Mouse (Mus musculus): Measurements from ENCODE around the gene Hps6. TPM values are rescaled to one million over a fixed set of nuclear protein-coding genes. Genes with fewer than 3 reads are reported as not detected.

Gene Hps6
- polyA plus RNA-seq, 1 experiment = 6.6 TPM

- no peak for DNase-seq (ENCODE audit: low spot score)
Measured at GRCm38 (mm10) chr19:46045696-46046311, 42.5 kb downstream of the Hps6 start.

GRCm38 (mm10) chr19:46046621-46047025, 43.3 kb downstream of the Hps6 start:
- DNase-seq (ENCODE audit: low spot score) = no peak

- no peak for DNase-seq (ENCODE audit: low spot score)
Measured at GRCm38 (mm10) chr19:46047426-46047825, 44.1 kb downstream of the Hps6 start.

- no peak for DNase-seq (ENCODE audit: low spot score)
Measured at GRCm38 (mm10) chr19:46049129-46049528, 45.8 kb downstream of the Hps6 start.

- no peak for DNase-seq (ENCODE audit: low spot score)
Measured at GRCm38 (mm10) chr19:46050462-46050861, 47.2 kb downstream of the Hps6 start.

Other genes starting within 250 kb of the Hps6 start
- 74.9 and 76.7 TPM in 2 replicates for gene Mgea5, start 219.7 kb upstream of the Hps6 start, polyA plus RNA-seq (2012; rRNA removed)
- gene Kcnip2, start 187.4 kb upstream of the Hps6 start, polyA plus RNA-seq (2012; rRNA removed) = 0.40 and 0.55 TPM in 2 replicates
- 11.1 and 12.6 TPM in 2 replicates for gene Armh3, start 5.0 kb upstream of the Hps6 start, polyA plus RNA-seq (2012; rRNA removed)
- gene Pprc1, start 41.4 kb downstream of the Hps6 start, polyA plus RNA-seq (2012; rRNA removed) = 15.4 and 17.9 TPM in 2 replicates
- 222 and 238 TPM in 2 replicates for gene Ldb1, start 41.7 kb downstream of the Hps6 start, polyA plus RNA-seq (2012; rRNA removed)
- gene Nolc1, start 72.4 kb downstream of the Hps6 start, polyA plus RNA-seq (2012; rRNA removed) = 27.7 and 30.1 TPM in 2 replicates
- not detected in 2 replicates for gene Elovl3, start 128.4 kb downstream of the Hps6 start, polyA plus RNA-seq (2012; rRNA removed)
- 0.12 and 0.19 TPM in 2 replicates for gene Pitx3, start 144.8 kb downstream of the Hps6 start, polyA plus RNA-seq (2012; rRNA removed)
- gene Gbf1, start 149.0 kb downstream of the Hps6 start, polyA plus RNA-seq (2012; rRNA removed) = 56.3 and 57.5 TPM in 2 replicates

Data from urinary bladder, adult 2 months (tissue).